8 mouse cellular contexts compared by ENCODE assay signal in genomic region chr16:91649246-91649645, GRCm38 (mm10). TPM values are rescaled to one million over a fixed set of nuclear protein-coding genes. Genes with fewer than 3 reads are reported as not detected.
DNase-seq lines count a peak whose midpoint lies in the region; ATAC-seq and TF ChIP-seq lines count a peak whose summit lies in the region.

No protein-coding gene starts in this region.

- H3K4me2 ChIP-seq in lung, embryonic 16.5 days (ENCODE audit: low read depth, low read length): peak overlapping the region; percentile 59
- peak overlapping the region; percentile 79 for H3K4me2 ChIP-seq in limb, embryonic 11.5 days (ENCODE audit: low read depth, severe bottlenecking)
- peak overlapping the region; percentile 52 for H3K4me2 ChIP-seq in stomach, embryonic 14.5 days (replicated peaks; ENCODE audit: low read depth, low read length)

- H3K27me3 ChIP-seq in lung, embryonic 16.5 days (ENCODE audit: control insufficient read depth, insufficient read depth, low read depth, low read length): no peaks in the 10 kb centered on the region
- no peaks in the 10 kb centered on the region for H3K27me3 ChIP-seq in limb, embryonic 11.5 days (ENCODE audit: control insufficient read depth, insufficient read depth, low read length)
- H3K27me3 ChIP-seq in stomach, embryonic 14.5 days (ENCODE audit: control insufficient read depth, insufficient read depth, low read length): no peaks in the 10 kb centered on the region

- H3K27ac ChIP-seq in lung, embryonic 16.5 days (ENCODE audit: low read length): no peak overlapping the region
- H3K27ac ChIP-seq in embryonic fibroblast, embryonic 13.5 days (ENCODE audit: insufficient read depth, low read length): no peak overlapping the region
- H3K27ac ChIP-seq in limb, embryonic 11.5 days (replicated peaks; ENCODE audit: low read depth, low read length): no peak overlapping the region
- H3K27ac ChIP-seq in stomach, embryonic 14.5 days (ENCODE audit: low read length): no peak overlapping the region

- H3K9ac ChIP-seq in lung, embryonic 16.5 days (ENCODE audit: low read length): peak overlapping the region; percentile 52
- H3K9ac ChIP-seq in limb, embryonic 11.5 days (ENCODE audit: low read length): no peak overlapping the region
- H3K9ac ChIP-seq in stomach, embryonic 14.5 days (replicated peaks; ENCODE audit: low read depth, low read length): 0 out of 2 replicates have a peak overlapping the region, but pooled peaks have one; percentile 11

- TF ChIP-seq POLR2A in embryonic fibroblast, embryonic 13.5 days (IDR thresholded peaks at IDR 0.05; ENCODE audit: low read depth, low read length): no peak

- peak overlapping the region; percentile 42 for H3K4me3 ChIP-seq in lung, embryonic 16.5 days (ENCODE audit: low read length)
- peak overlapping the region; percentile 72 for H3K4me3 ChIP-seq in embryonic fibroblast, embryonic 13.5 days (ENCODE audit: insufficient read depth, low read length)
- peak overlapping the region; percentile 76 for H3K4me3 ChIP-seq in limb, embryonic 11.5 days (ENCODE audit: low read depth, low read length)
- H3K4me3 ChIP-seq in stomach, embryonic 14.5 days (ENCODE audit: low read depth, low read length): peak overlapping the region; percentile 70

- DNase-seq in lung, postnatal 4 days: no peak
- DNase-seq in limb, embryonic 11.5 days (ENCODE audit: low spot score): no peak
- DNase-seq in frontal cortex, postnatal 14 days (ENCODE audit: low spot score in 2 of 2): no peak
- no peak for DNase-seq in cerebellum, adult 9-11 months
- no peak for DNase-seq in ovary, adult 18-20 months (ENCODE audit: low spot score)

- 47% methylated on average over 3 of the region's 3 CpGs for WGBS in lung, embryonic 16.5 days
- 70% methylated on average over 3 of the region's 3 CpGs for WGBS in limb, embryonic 11.5 days
- WGBS in stomach, embryonic 14.5 days: 57% methylated on average over 3 of the region's 3 CpGs

- H3K36me3 ChIP-seq in lung, embryonic 16.5 days (ENCODE audit: control insufficient read depth, insufficient read depth, low read length): peaks cover 11% of the 10 kb centered on the region
- peaks cover 9% of the 10 kb centered on the region; the same call in 1 of the 2 replicates for H3K36me3 ChIP-seq in limb, embryonic 11.5 days (ENCODE audit: control insufficient read depth, insufficient read depth, low read length)
- peaks cover 14% of the 10 kb centered on the region for H3K36me3 ChIP-seq in stomach, embryonic 14.5 days (ENCODE audit: control insufficient read depth, insufficient read depth, low read length)

- H3K4me1 ChIP-seq in lung, embryonic 16.5 days (replicated peaks; ENCODE audit: control insufficient read depth, insufficient read depth, low read length): peaks cover 6% of the 10 kb centered on the region
- H3K4me1 ChIP-seq in embryonic fibroblast, embryonic 13.5 days (ENCODE audit: control insufficient read depth, insufficient read depth, low read length): no peaks in the 10 kb centered on the region
- H3K4me1 ChIP-seq in limb, embryonic 11.5 days (ENCODE audit: control insufficient read depth, insufficient read depth, low read length): 0 out of 2 replicates have a peak, but pooled peaks cover 3% of the 10 kb centered on the region
- peaks cover 18% of the 10 kb centered on the region; the same call in 1 of the 2 replicates for H3K4me1 ChIP-seq in stomach, embryonic 14.5 days (ENCODE audit: control insufficient read depth, insufficient read depth, low read length)

- no peaks in the 10 kb centered on the region for H3K9me3 ChIP-seq in lung, embryonic 16.5 days (ENCODE audit: control insufficient read depth, low read length)
- H3K9me3 ChIP-seq in limb, embryonic 11.5 days (ENCODE audit: control insufficient read depth, low read length): no peaks in the 10 kb centered on the region
- no peaks in the 10 kb centered on the region for H3K9me3 ChIP-seq in stomach, embryonic 14.5 days (ENCODE audit: control insufficient read depth, low read depth, low read length)

- TF ChIP-seq CTCF in embryonic fibroblast, embryonic 13.5 days (IDR thresholded peaks at IDR 0.05; ENCODE audit: borderline replicate concordance, insufficient read depth, low read length): no peak

- no peak for ATAC-seq in lung, embryonic 16.5 days (ENCODE audit: low read depth)
- no peak for ATAC-seq in limb, embryonic 11.5 days (ENCODE audit: insufficient number of reproducible peaks, low FRiP score, low TSS enrichment, low read depth)
- no peak for ATAC-seq in stomach, embryonic 14.5 days (ENCODE audit: insufficient number of reproducible peaks, insufficient read depth, low FRiP score, low read depth)

RNA-seq across cellular contexts. Expression of gene Son, which starts 1.9 kb away (rescaled TPM):
- polyA plus RNA-seq in lung, embryonic 16.5 days (2015; fragmentation: Nextera tagmentation; extraction: Ambion mirVana): 113 and 118 TPM in 2 replicates
- 220 and 242 TPM in 2 replicates for polyA plus RNA-seq in embryonic fibroblast, embryonic 13.5 days (2011; ENCODE audit: insufficient read length, low read depth, missing spikeins)
- polyA plus RNA-seq in limb, embryonic 11.5 days (2014; fragmentation: Nextera tagmentation; extraction: Ambion mirVana): 150 and 151 TPM in 2 replicates
- polyA plus RNA-seq in stomach, embryonic 14.5 days (2014; fragmentation: Nextera tagmentation; extraction: Ambion mirVana): 181 and 182 TPM in 2 replicates

RNA-seq across cellular contexts. Expression of gene Gart, which starts 2.5 kb away (rescaled TPM):
- polyA plus RNA-seq in lung, embryonic 16.5 days (2015; fragmentation: Nextera tagmentation; extraction: Ambion mirVana): 92.7 and 98.9 TPM in 2 replicates
- polyA plus RNA-seq in embryonic fibroblast, embryonic 13.5 days (2011; ENCODE audit: insufficient read length, low read depth, missing spikeins): 68.2 and 80.0 TPM in 2 replicates
- polyA plus RNA-seq in limb, embryonic 11.5 days (2014; fragmentation: Nextera tagmentation; extraction: Ambion mirVana): 131 and 143 TPM in 2 replicates
- polyA plus RNA-seq in stomach, embryonic 14.5 days (2014; fragmentation: Nextera tagmentation; extraction: Ambion mirVana): 95.8 and 114 TPM in 2 replicates

RNA-seq across cellular contexts. Expression of gene Dnajc28, which starts 30.4 kb away (rescaled TPM):
- polyA plus RNA-seq in lung, embryonic 16.5 days (2015; fragmentation: Nextera tagmentation; extraction: Ambion mirVana): 2.2 and 2.9 TPM in 2 replicates
- polyA plus RNA-seq in embryonic fibroblast, embryonic 13.5 days (2011; ENCODE audit: insufficient read length, low read depth, missing spikeins): 1.6 and 2.0 TPM in 2 replicates
- polyA plus RNA-seq in limb, embryonic 11.5 days (2014; fragmentation: Nextera tagmentation; extraction: Ambion mirVana): 3.9 and 6.4 TPM in 2 replicates
- polyA plus RNA-seq in stomach, embryonic 14.5 days (2014; fragmentation: Nextera tagmentation; extraction: Ambion mirVana): 2.7 and 4.1 TPM in 2 replicates

RNA-seq across cellular contexts. Expression of gene Donson, which starts 39.3 kb away (rescaled TPM):
- 20.8 and 22.2 TPM in 2 replicates for polyA plus RNA-seq in lung, embryonic 16.5 days (2015; fragmentation: Nextera tagmentation; extraction: Ambion mirVana)
- polyA plus RNA-seq in embryonic fibroblast, embryonic 13.5 days (2011; ENCODE audit: insufficient read length, low read depth, missing spikeins): 13.8 and 25.6 TPM in 2 replicates
- 37.0 and 40.8 TPM in 2 replicates for polyA plus RNA-seq in limb, embryonic 11.5 days (2014; fragmentation: Nextera tagmentation; extraction: Ambion mirVana)
- polyA plus RNA-seq in stomach, embryonic 14.5 days (2014; fragmentation: Nextera tagmentation; extraction: Ambion mirVana): 22.9 and 26.2 TPM in 2 replicates

RNA-seq across cellular contexts. Expression of gene Tmem50b, which starts 51.6 kb away (rescaled TPM):
- 55.4 and 59.1 TPM in 2 replicates for polyA plus RNA-seq in lung, embryonic 16.5 days (2015; fragmentation: Nextera tagmentation; extraction: Ambion mirVana)
- 25.4 and 27.7 TPM in 2 replicates for polyA plus RNA-seq in embryonic fibroblast, embryonic 13.5 days (2011; ENCODE audit: insufficient read length, low read depth, missing spikeins)
- 31.6 and 32.4 TPM in 2 replicates for polyA plus RNA-seq in limb, embryonic 11.5 days (2014; fragmentation: Nextera tagmentation; extraction: Ambion mirVana)
- 29.7 and 33.3 TPM in 2 replicates for polyA plus RNA-seq in stomach, embryonic 14.5 days (2014; fragmentation: Nextera tagmentation; extraction: Ambion mirVana)
